Mouse (Mus musculus) embryonic fibroblast, embryonic 13.5 days (primary cell): ENCODE data around the gene Grb14.

Experiments used
- CTCF ChIP-seq: IDR thresholded peaks from 2 replicates; pipeline ENCODE4 v1.5.1; 2011; ENCODE audit warnings: mild to moderate bottlenecking, control low read depth, low read length, moderate library complexity, borderline replicate concordance; ENCODE audit not compliant: insufficient read depth
- POLR2A ChIP-seq: IDR thresholded peaks from 2 replicates; pipeline ENCODE4 v1.6.1; 2011; ENCODE audit warnings: low read depth, mild to moderate bottlenecking, control low read depth, low read length, moderate library complexity

DNA sequence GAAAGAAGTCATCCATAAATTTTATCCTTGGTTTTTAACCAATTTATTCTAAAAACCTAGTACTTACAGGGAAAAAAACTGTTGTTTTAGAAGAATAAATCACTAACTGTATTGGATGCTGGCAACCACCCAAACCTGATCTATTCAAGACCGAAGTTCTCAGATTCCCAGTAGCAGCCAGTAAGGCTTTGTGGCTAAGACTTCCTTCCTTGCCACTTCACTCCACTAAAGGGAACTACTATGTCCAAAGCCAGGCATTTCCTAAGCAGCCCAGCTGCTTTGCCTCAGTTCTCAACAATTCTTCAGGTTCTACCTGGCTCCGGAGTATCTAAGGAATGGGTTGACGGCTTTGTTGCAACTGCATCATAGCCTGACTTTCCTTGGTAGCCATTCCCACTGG lies 14.7 kb downstream of the Grb14 start:
- TF ChIP-seq CTCF (no peak), POLR2A (no peak)
